Mouse (Mus musculus): ENCODE data around the gene Fgf11. TPM values are rescaled to one million over a fixed set of nuclear protein-coding genes. Genes with fewer than 3 reads are reported as not detected.

Fgf11 gene
- polyA plus RNA-seq, 1 experiment from 2014 or later: 2.9 TPM

- DNase-seq (ENCODE audit: low spot score): peak; percentile 98
- H3K9ac ChIP-seq (ENCODE audit: low read length): peak within 1 kb of the TSS; percentile 88
- H3K4me2 ChIP-seq (ENCODE audit: low read length): peak within 1 kb of the TSS; percentile 90
- H3K4me1 ChIP-seq (ENCODE audit: control insufficient read depth, insufficient read depth, low read length): peaks cover 33% of the 10 kb centered on the region
- peak; percentile 95 for ATAC-seq
- H3K9me3 ChIP-seq (replicated peaks; ENCODE audit: control insufficient read depth, low read length): no peaks in the 10 kb centered on the region
- H3K27ac ChIP-seq (ENCODE audit: low read depth, low read length): peak within 1 kb of the TSS; percentile 99
- no peaks in the 10 kb centered on the region for H3K27me3 ChIP-seq (replicated peaks; ENCODE audit: control insufficient read depth, insufficient read depth, low read length)
- peak within 1 kb of the TSS; percentile 53 for H3K4me3 ChIP-seq (ENCODE audit: low read depth, low read length)
- 2% methylated on average over 36 of the region's 36 CpGs for WGBS
- no peaks in the 10 kb centered on the region for H3K36me3 ChIP-seq (ENCODE audit: control insufficient read depth, insufficient read depth, low read length)
Observed at GRCm38 (mm10) chr11:69758478-69758970, 43.1 kb downstream of the Fgf11 start, which contains the start of gene Polr2a. Gene Polr2a (minus strand): TSS chr11:69758637.

- peak overlapping the region; percentile 99 for H3K27ac ChIP-seq (ENCODE audit: low read depth, low read length)
- peak overlapping the region; percentile 88 for H3K9ac ChIP-seq (ENCODE audit: low read length)
- no peaks in the 10 kb centered on the region for H3K36me3 ChIP-seq (ENCODE audit: control insufficient read depth, insufficient read depth, low read length)
- peak overlapping the region; percentile 53 for H3K4me3 ChIP-seq (ENCODE audit: low read depth, low read length)
- no peaks in the 10 kb centered on the region for H3K9me3 ChIP-seq (replicated peaks; ENCODE audit: control insufficient read depth, low read length)
- peaks cover 33% of the 10 kb centered on the region for H3K4me1 ChIP-seq (ENCODE audit: control insufficient read depth, insufficient read depth, low read length)
- WGBS: under 1% methylated on average over 24 of the region's 26 CpGs
- H3K27me3 ChIP-seq (replicated peaks; ENCODE audit: control insufficient read depth, insufficient read depth, low read length): no peaks in the 10 kb centered on the region
- ATAC-seq (peak; percentile 87), DNase-seq (ENCODE audit: low spot score) (peak; percentile 98)
- peak overlapping the region; percentile 90 for H3K4me2 ChIP-seq (ENCODE audit: low read length)
Observed at GRCm38 (mm10) chr11:69758090-69758456, 43.6 kb downstream of the Fgf11 start.

- Histone ChIP-seq H3K27ac (ENCODE audit: low read depth, low read length) (peak overlapping the region; percentile 99), H3K9me3 (replicated peaks; ENCODE audit: control insufficient read depth, low read length) (no peaks in the 10 kb centered on the region), H3K4me3 (ENCODE audit: low read depth, low read length) (peak overlapping the region; percentile 53), H3K4me1 (ENCODE audit: control insufficient read depth, insufficient read depth, low read length) (peaks cover 33% of the 10 kb centered on the region), H3K9ac (ENCODE audit: low read length) (peak overlapping the region; percentile 88), H3K27me3 (replicated peaks; ENCODE audit: control insufficient read depth, insufficient read depth, low read length) (no peaks in the 10 kb centered on the region), H3K4me2 (ENCODE audit: low read length) (peak overlapping the region; percentile 90), H3K36me3 (ENCODE audit: control insufficient read depth, insufficient read depth, low read length) (no peaks in the 10 kb centered on the region)
- no peak for DNase-seq (ENCODE audit: low spot score)
- no peak for ATAC-seq
- whole genome bisulfite sequencing: 41% methylated on average over 9 of the region's 9 CpGs
Observed at GRCm38 (mm10) chr11:69757303-69758089, 44.2 kb downstream of the Fgf11 start.

GRCm38 (mm10) chr11:69754701-69755100 is 47.0 kb downstream of the Fgf11 start:
- Histone ChIP-seq H3K4me1 (ENCODE audit: control insufficient read depth, insufficient read depth, low read length) (peaks cover 25% of the 10 kb centered on the region), H3K27me3 (replicated peaks; ENCODE audit: control insufficient read depth, insufficient read depth, low read length) (no peaks in the 10 kb centered on the region), H3K4me2 (ENCODE audit: low read length) (peak overlapping the region; percentile 90), H3K4me3 (ENCODE audit: low read depth, low read length) (no peak overlapping the region), H3K36me3 (ENCODE audit: control insufficient read depth, insufficient read depth, low read length) (no peaks in the 10 kb centered on the region), H3K9ac (ENCODE audit: low read length) (no peak overlapping the region), H3K27ac (ENCODE audit: low read depth, low read length) (no peak overlapping the region), H3K9me3 (replicated peaks; ENCODE audit: control insufficient read depth, low read length) (no peaks in the 10 kb centered on the region)
- DNase-seq (ENCODE audit: low spot score) (peak; percentile 88), ATAC-seq (no peak)
- 45% methylated on average over 3 of the region's 3 CpGs for WGBS

- ATAC-seq: no peak
- H3K4me1 ChIP-seq (ENCODE audit: control insufficient read depth, insufficient read depth, low read length): peaks cover 24% of the 10 kb centered on the region
- peak overlapping the region; percentile 90; the same call in 1 of the 2 replicates for H3K4me2 ChIP-seq (ENCODE audit: low read length)
Observed at GRCm38 (mm10) chr11:69754233-69754632, 47.4 kb downstream of the Fgf11 start.

GRCm38 (mm10) chr11:69752686-69753085 is 49.0 kb downstream of the Fgf11 start:
- Histone ChIP-seq H3K4me1 (ENCODE audit: control insufficient read depth, insufficient read depth, low read length) (peaks cover 24% of the 10 kb centered on the region), H3K9me3 (replicated peaks; ENCODE audit: control insufficient read depth, low read length) (no peaks in the 10 kb centered on the region), H3K4me2 (ENCODE audit: low read length) (no peak overlapping the region), H3K36me3 (ENCODE audit: control insufficient read depth, insufficient read depth, low read length) (peaks cover 7% of the 10 kb centered on the region; the same call in 1 of the 2 replicates), H3K27ac (ENCODE audit: low read depth, low read length) (no peak overlapping the region), H3K27me3 (replicated peaks; ENCODE audit: control insufficient read depth, insufficient read depth, low read length) (no peaks in the 10 kb centered on the region), H3K4me3 (ENCODE audit: low read depth, low read length) (no peak overlapping the region), H3K9ac (ENCODE audit: low read length) (no peak overlapping the region)
- ATAC-seq: no peak
- DNase-seq (ENCODE audit: low spot score): no peak

More at GRCm38 (mm10) chr11:69754233-69754632, 47.4 kb downstream of the Fgf11 start:
- Histone ChIP-seq H3K27me3 (replicated peaks; ENCODE audit: control insufficient read depth, insufficient read depth, low read length) (no peaks in the 10 kb centered on the region), H3K27ac (ENCODE audit: low read depth, low read length) (no peak overlapping the region), H3K36me3 (ENCODE audit: control insufficient read depth, insufficient read depth, low read length) (0 out of 2 replicates have a peak, but pooled peaks cover under 1% of the 10 kb centered on the region), H3K9me3 (replicated peaks; ENCODE audit: control insufficient read depth, low read length) (no peaks in the 10 kb centered on the region), H3K4me3 (ENCODE audit: low read depth, low read length) (no peak overlapping the region), H3K9ac (ENCODE audit: low read length) (no peak overlapping the region)
- DNase-seq (ENCODE audit: low spot score): no peak
- WGBS: 89% methylated on average over 5 of the region's 5 CpGs

GRCm38 (mm10) chr11:69751635-69752034 is 50.0 kb downstream of the Fgf11 start:
- Histone ChIP-seq H3K27me3 (replicated peaks; ENCODE audit: control insufficient read depth, insufficient read depth, low read length) (no peaks in the 10 kb centered on the region), H3K4me1 (ENCODE audit: control insufficient read depth, insufficient read depth, low read length) (peaks cover 17% of the 10 kb centered on the region), H3K27ac (ENCODE audit: low read depth, low read length) (no peak overlapping the region), H3K9ac (ENCODE audit: low read length) (no peak overlapping the region), H3K36me3 (ENCODE audit: control insufficient read depth, insufficient read depth, low read length) (peaks cover 17% of the 10 kb centered on the region), H3K9me3 (replicated peaks; ENCODE audit: control insufficient read depth, low read length) (no peaks in the 10 kb centered on the region), H3K4me2 (ENCODE audit: low read length) (no peak overlapping the region), H3K4me3 (ENCODE audit: low read depth, low read length) (no peak overlapping the region)
- DNase-seq (ENCODE audit: low spot score): no peak
- ATAC-seq: no peak
- WGBS: 82% methylated on average over 3 of the region's 3 CpGs

Data from forebrain, embryonic 14.5 days (tissue).